Mouse (Mus musculus): ENCODE data around the gene Mthfd1l.

DNA sequence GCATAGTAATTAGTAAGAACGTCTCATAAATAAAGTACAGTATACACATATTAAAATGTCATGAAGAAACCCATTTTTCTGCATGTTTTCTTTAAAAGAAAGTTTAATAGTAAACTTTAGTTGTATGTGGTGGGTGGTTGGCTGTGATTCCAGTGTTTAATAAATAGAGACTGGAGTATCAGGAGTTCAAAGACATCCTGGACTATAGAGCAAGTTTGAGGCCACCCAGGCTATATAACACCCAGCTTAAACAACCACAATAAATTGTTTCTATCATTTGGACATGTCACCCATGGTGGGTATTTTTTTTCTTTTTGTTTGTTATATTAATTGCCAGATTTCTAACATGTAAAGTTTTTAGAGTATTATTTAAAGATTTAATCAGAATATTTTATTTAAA lies 81.7 kb downstream of the Mthfd1l start:
- TF ChIP-seq POLR2AphosphoS2 (IDR thresholded peaks at IDR 0.05; ENCODE audit: low read depth, low read length) (no peak), HCFC1 (IDR thresholded peaks at IDR 0.05; ENCODE audit: low read depth, low read length) (no peak), ZNF384 (IDR thresholded peaks at IDR 0.05; ENCODE audit: low read depth, low read length) (no peak), ETS1 (conservative IDR thresholded peaks at IDR 0.05; ENCODE audit: low read depth, low read length) (no peak), CTCF (conservative IDR thresholded peaks at IDR 0.05 in 1 of 2, IDR thresholded peaks at IDR 0.05 in 1 of 2; ENCODE audit: low read depth in 2 of 2, low read length in 2 of 2) (no peak), RCOR1 (conservative IDR thresholded peaks at IDR 0.05; ENCODE audit: low read depth, low read length) (no peak), NRF1 (IDR thresholded peaks at IDR 0.05; ENCODE audit: low read depth, low read length) (no peak), POLR2A (IDR thresholded peaks at IDR 0.05; ENCODE audit: low read depth, low read length) (no peak), CHD1 (IDR thresholded peaks at IDR 0.05; ENCODE audit: low read depth, low read length) (no peak)
